In genomic region chr19:47919966-47920375, GRCm38 (mm10) we compare ENCODE assay signal across 8 mouse cellular contexts. TPM values are rescaled to one million over a fixed set of nuclear protein-coding genes. Genes with fewer than 3 reads are reported as not detected.
A peak's percentile ranks its signal among the peaks of the same experiment; 100 is the strongest.
DNase-seq lines count a peak whose midpoint lies in the region; ATAC-seq and TF ChIP-seq lines count a peak whose summit lies in the region.

No protein-coding gene starts in this region.

- H3K9me3 ChIP-seq in heart, postnatal 0 days (replicated peaks; ENCODE audit: control insufficient read depth, low read length): no peaks in the 10 kb centered on the region
- H3K9me3 ChIP-seq in midbrain, embryonic 10.5 days (replicated peaks): no peaks in the 10 kb centered on the region

- peak; percentile 83 for ATAC-seq in heart, postnatal 0 days (ENCODE audit: insufficient read depth, low read depth)

- peaks cover 8% of the 10 kb centered on the region for H3K4me1 ChIP-seq in heart, postnatal 0 days (ENCODE audit: control insufficient read depth, insufficient read depth)
- peaks cover 34% of the 10 kb centered on the region for H3K4me1 ChIP-seq in midbrain, embryonic 10.5 days
- no peaks in the 10 kb centered on the region for H3K4me1 ChIP-seq in cerebellum, adult 2 months (ENCODE audit: control insufficient read depth, insufficient read depth, low read length)

- TF ChIP-seq POLR2A in cerebellum, adult 2 months (IDR thresholded peaks at IDR 0.05; ENCODE audit: borderline replicate concordance, insufficient read depth, low read length): no peak

- peak overlapping the region; percentile 98 for H3K27ac ChIP-seq in heart, postnatal 0 days (ENCODE audit: low read depth)
- H3K27ac ChIP-seq in midbrain, embryonic 10.5 days (replicated peaks): peak overlapping the region; percentile 99
- H3K27ac ChIP-seq in cerebellum, adult 2 months (ENCODE audit: insufficient read depth, low read length): no peak overlapping the region

- H3K4me2 ChIP-seq in heart, postnatal 0 days (ENCODE audit: low read depth, low read length): peak overlapping the region; percentile 86

- no peak for TF ChIP-seq CTCF in heart, postnatal 0 days (IDR thresholded peaks at IDR 0.05; ENCODE audit: low read depth)
- no peak for TF ChIP-seq CTCF in cerebellum, adult 2 months (IDR thresholded peaks at IDR 0.05; ENCODE audit: borderline replicate concordance, insufficient read depth, low read depth, low read length)

- H3K27me3 ChIP-seq in heart, postnatal 0 days (ENCODE audit: control insufficient read depth, insufficient read depth, low read length): no peaks in the 10 kb centered on the region
- H3K27me3 ChIP-seq in midbrain, embryonic 10.5 days (ENCODE audit: low read depth, poor library complexity, severe bottlenecking): no peaks in the 10 kb centered on the region
- no peaks in the 10 kb centered on the region for H3K27me3 ChIP-seq in cerebellum, adult 2 months (ENCODE audit: control insufficient read depth, insufficient read depth, low read length)

- H3K9ac ChIP-seq in heart, postnatal 0 days (replicated peaks; ENCODE audit: low read depth, low read length): peak overlapping the region; percentile 91

- peak overlapping the region; percentile 95 for H3K4me3 ChIP-seq in heart, postnatal 0 days (ENCODE audit: low read depth, low read length)
- H3K4me3 ChIP-seq in midbrain, embryonic 10.5 days: peak overlapping the region; percentile 90
- H3K4me3 ChIP-seq in cerebellum, adult 2 months (replicated peaks; ENCODE audit: insufficient read depth, low read depth, low read length): no peak overlapping the region

- WGBS in heart, postnatal 0 days: 1% methylated on average over 8 of the region's 8 CpGs
- WGBS in midbrain, embryonic 10.5 days: 16% methylated on average over 8 of the region's 8 CpGs
- WGBS in cerebellum, adult 2 months: under 1% methylated on average over 8 of the region's 8 CpGs

- H3K36me3 ChIP-seq in heart, postnatal 0 days (replicated peaks; ENCODE audit: control insufficient read depth, insufficient read depth, low read length): no peaks in the 10 kb centered on the region
- H3K36me3 ChIP-seq in midbrain, embryonic 10.5 days: no peaks in the 10 kb centered on the region

- TF ChIP-seq EP300 in heart, postnatal 0 days (IDR thresholded peaks at IDR 0.05; ENCODE audit: low read depth): no peak; the same call in 1 of the 2 replicates

- DNase-seq in ovary, postnatal 14 days (ENCODE audit: low spot score): peak; percentile 15
- no peak for DNase-seq in ovary, adult 18-20 months (ENCODE audit: low spot score)
- DNase-seq in heart, postnatal 0 days (ENCODE audit: low spot score): peak; percentile 94
- DNase-seq in kidney, postnatal 4 days: peak; percentile 31 to 57
- DNase-seq in midbrain, embryonic 10.5 days (ENCODE audit: low spot score): no peak
- no peak for DNase-seq in retina, embryonic 14.5 days (ENCODE audit: low spot score)
- no peak for DNase-seq in cerebellum, adult 2 months
- no peak for DNase-seq in urinary bladder, postnatal 4 days (ENCODE audit: low spot score in 2 of 2)

RNA-seq across cellular contexts. Expression of gene Itprip, which starts 0.9 kb away (rescaled TPM):
- 27.2 and 30.1 TPM in 2 replicates for total RNA-seq in heart, postnatal 0 days (2014; rRNA removed; ENCODE audit: low replicate concordance)
- polyA plus RNA-seq in heart, postnatal 0 days (2015; fragmentation: Nextera tagmentation; extraction: Ambion mirVana): 9.5 and 10.5 TPM in 2 replicates
- polyA plus RNA-seq in midbrain, embryonic 10.5 days (2016; fragmentation: Nextera tagmentation; extraction: Ambion mirVana): 21.7 and 22.9 TPM in 2 replicates
- polyA plus RNA-seq in cerebellum, adult 2 months (2012; rRNA removed): 0.52 and 0.57 TPM in 2 replicates

RNA-seq across cellular contexts. Expression of gene Cfap43, which starts 0.9 kb away (rescaled TPM):
- 0.08 TPM in 1 of 2 replicates, not detected in the other for total RNA-seq in heart, postnatal 0 days (2014; rRNA removed; ENCODE audit: low replicate concordance)
- polyA plus RNA-seq in heart, postnatal 0 days (2015; fragmentation: Nextera tagmentation; extraction: Ambion mirVana): 0.15 and 0.43 TPM in 2 replicates
- 0.06 and 0.09 TPM in 2 replicates for polyA plus RNA-seq in midbrain, embryonic 10.5 days (2016; fragmentation: Nextera tagmentation; extraction: Ambion mirVana)
- 0.86 and 1.00 TPM in 2 replicates for polyA plus RNA-seq in cerebellum, adult 2 months (2012; rRNA removed)

RNA-seq across cellular contexts. Expression of gene Cfap58, which starts 17.5 kb away (rescaled TPM):
- total RNA-seq in heart, postnatal 0 days (2014; rRNA removed; ENCODE audit: low replicate concordance): not detected in 2 replicates
- polyA plus RNA-seq in heart, postnatal 0 days (2015; fragmentation: Nextera tagmentation; extraction: Ambion mirVana): 0.04 and 0.18 TPM in 2 replicates
- polyA plus RNA-seq in midbrain, embryonic 10.5 days (2016; fragmentation: Nextera tagmentation; extraction: Ambion mirVana): 0.07 and 0.19 TPM in 2 replicates
- polyA plus RNA-seq in cerebellum, adult 2 months (2012; rRNA removed): 0.07 and 0.10 TPM in 2 replicates

RNA-seq across cellular contexts. Expression of gene Gsto2, which starts 54.6 kb away (rescaled TPM):
- 11.4 TPM in 1 of 2 replicates, not detected in the other for total RNA-seq in heart, postnatal 0 days (2014; rRNA removed; ENCODE audit: low replicate concordance)
- 1.7 and 2.1 TPM in 2 replicates for polyA plus RNA-seq in heart, postnatal 0 days (2015; fragmentation: Nextera tagmentation; extraction: Ambion mirVana)
- polyA plus RNA-seq in midbrain, embryonic 10.5 days (2016; fragmentation: Nextera tagmentation; extraction: Ambion mirVana): 1.4 and 1.6 TPM in 2 replicates
- 2.5 and 2.9 TPM in 2 replicates for polyA plus RNA-seq in cerebellum, adult 2 months (2012; rRNA removed)

Comparison
In these comparisons a context has a peak if more than half of its experiments do, and no peak if none do; other contexts are left out.
1. DNase-seq: peak in ovary, postnatal 14 days (single experiment), heart, postnatal 0 days (single experiment) and kidney, postnatal 4 days (2 of 2); none in ovary, adult 18-20 months (single experiment), midbrain, embryonic 10.5 days (single experiment), retina, embryonic 14.5 days (single experiment), cerebellum, adult 2 months (0 of 2) and urinary bladder, postnatal 4 days (0 of 2).